Mouse (Mus musculus) hindbrain, embryonic 14.5 days (tissue): ENCODE results near the gene Hs6st3. TPM values are rescaled to one million over a fixed set of nuclear protein-coding genes. Genes with fewer than 3 reads are reported as not detected.

Experiments
- ATAC-seq: fragments of 200-750 bp; cut with Nextera tagmentation; 2 replicates; pipeline ENCODE4 v1.8.0; 2017; ENCODE audit warnings: moderate number of reproducible peaks, mild to moderate bottlenecking, moderate TSS enrichment, moderate library complexity; ENCODE audit not compliant: low FRiP score
- DNase-seq: peaks from one replicate; pipeline ENCODE4 v3.0.0-alpha.2; 2015; ENCODE audit warnings: low spot score
- H3K27ac ChIP-seq: fragments of 300-500 bp; sonication (generic); 2 replicates; pipeline ENCODE4 v1.5.1; 2014; ENCODE audit warnings: mild to moderate bottlenecking, moderate library complexity
- H3K27me3 ChIP-seq: fragments of 300-500 bp; sonication (generic); 2 replicates; pipeline ENCODE4 v1.6.1; 2014; ENCODE audit warnings: mild to moderate bottlenecking, low read length, mixed read lengths; ENCODE audit not compliant: control insufficient read depth, insufficient read depth
- H3K36me3 ChIP-seq: fragments of 300-500 bp; sonication (generic); replicated peaks from 2 replicates; pipeline ENCODE4 v1.6.1; 2014; ENCODE audit not compliant: control insufficient read depth, insufficient read depth
- H3K4me1 ChIP-seq: fragments of 300-500 bp; sonication (generic); replicated peaks from 2 replicates; pipeline ENCODE4 v1.6.1; 2014; ENCODE audit warnings: antibody characterized with exemption, low read length, mixed read lengths; ENCODE audit not compliant: control insufficient read depth, insufficient read depth
- H3K4me2 ChIP-seq: fragments of 300-500 bp; sonication (generic); replicated peaks from 2 replicates; pipeline ENCODE4 v1.6.1; 2014; ENCODE audit warnings: mild to moderate bottlenecking, moderate library complexity
- H3K4me3 ChIP-seq: fragments of 300-500 bp; sonication (generic); replicated peaks from 2 replicates; pipeline ENCODE4 v1.5.1; 2014; ENCODE audit warnings: mild to moderate bottlenecking, low read length
- H3K9ac ChIP-seq: fragments of 300-500 bp; sonication (generic); 2 replicates; pipeline ENCODE4 v1.6.1; 2014
- H3K9me3 ChIP-seq: fragments of 300-500 bp; sonication (generic); 2 replicates; pipeline ENCODE4 v1.6.1; 2016; ENCODE audit warnings: low read length; ENCODE audit not compliant: control insufficient read depth
- WGBS: fragments of 180-500 bp; shearing (Covaris S2); extraction: QIAGEN DNeasy Blood & Tissue Kit; methylation state at CpG from one replicate; pipeline ENCODE4 v1.1.7; 2014; 5-methylcytosine and 5-hydroxymethylcytosine counted together
- polyA plus RNA-seq: library from polyadenylated mRNA; unstranded; fragments of >200 nt; fragmentation: Nextera tagmentation; extraction: Ambion mirVana; gene quantifications from 2 replicates; pipeline ENCODE4 v1.2.1, GENCODE M21; 2014

Gene Hs6st3
- polyA plus RNA-seq, 1 experiment from 2014 or later: 4.3 TPM

DNA sequence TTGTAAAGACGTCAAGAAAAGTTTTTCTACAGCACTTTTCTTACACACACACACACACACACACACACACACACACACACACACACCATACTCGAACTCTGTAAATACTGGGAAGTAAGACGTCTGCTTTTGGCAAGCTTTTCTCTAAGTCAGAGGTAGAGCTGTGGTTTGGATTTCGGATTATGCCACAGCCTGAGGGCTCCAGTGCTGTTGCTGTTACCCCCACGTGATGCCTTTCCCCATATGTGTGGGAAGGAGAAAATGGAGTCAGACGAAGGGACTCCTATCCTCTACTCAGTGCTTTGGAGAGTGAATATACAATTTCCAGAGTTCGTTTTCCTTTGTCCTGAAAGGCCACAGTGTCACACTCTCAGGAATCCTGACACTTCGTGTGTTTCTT lies 231.1 kb downstream of the Hs6st3 start:
- no peaks in the 10 kb centered on the region for H3K9me3 ChIP-seq
- H3K36me3 ChIP-seq: no peaks in the 10 kb centered on the region
- H3K27me3 ChIP-seq: no peaks in the 10 kb centered on the region
- 69% methylated on average over 8 of the region's 8 CpGs for WGBS
- H3K4me2 ChIP-seq: no peak overlapping the region
- ATAC-seq (peak; percentile 27; the same call in 1 of the 2 replicates), DNase-seq (no peak)
- no peak overlapping the region for H3K27ac ChIP-seq
- H3K4me1 ChIP-seq: no peaks in the 10 kb centered on the region
- H3K4me3 ChIP-seq: no peak overlapping the region
- no peak overlapping the region for H3K9ac ChIP-seq

DNA sequence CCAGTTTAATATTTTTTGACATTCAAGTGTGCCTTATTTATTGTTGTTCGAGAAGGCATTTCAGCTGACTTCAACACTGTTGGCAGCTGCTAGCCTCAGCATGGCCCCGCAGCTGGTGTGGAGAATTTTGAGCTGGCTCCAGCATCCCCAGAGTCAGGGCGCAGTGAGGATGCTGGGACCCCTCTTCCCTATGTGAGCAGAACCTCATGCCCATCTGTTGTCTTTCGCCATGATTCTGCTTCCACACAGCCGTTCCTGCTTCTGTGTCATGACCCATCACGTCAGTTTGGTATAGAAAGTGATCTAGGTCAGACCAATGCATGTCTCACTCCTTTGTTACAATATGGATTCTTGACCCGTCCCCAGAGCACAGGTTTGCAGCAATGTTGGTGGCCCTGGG lies 231.9 kb downstream of the Hs6st3 start:
- Histone ChIP-seq H3K9me3 (no peaks in the 10 kb centered on the region), H3K4me1 (no peaks in the 10 kb centered on the region), H3K4me2 (no peak overlapping the region), H3K27ac (no peak overlapping the region), H3K27me3 (no peaks in the 10 kb centered on the region), H3K9ac (no peak overlapping the region), H3K4me3 (no peak overlapping the region), H3K36me3 (no peaks in the 10 kb centered on the region)
- DNase-seq (no peak), ATAC-seq (peak; percentile 40; the same call in 1 of the 2 replicates)
- WGBS: 73% methylated on average over 7 of the region's 7 CpGs

DNA sequence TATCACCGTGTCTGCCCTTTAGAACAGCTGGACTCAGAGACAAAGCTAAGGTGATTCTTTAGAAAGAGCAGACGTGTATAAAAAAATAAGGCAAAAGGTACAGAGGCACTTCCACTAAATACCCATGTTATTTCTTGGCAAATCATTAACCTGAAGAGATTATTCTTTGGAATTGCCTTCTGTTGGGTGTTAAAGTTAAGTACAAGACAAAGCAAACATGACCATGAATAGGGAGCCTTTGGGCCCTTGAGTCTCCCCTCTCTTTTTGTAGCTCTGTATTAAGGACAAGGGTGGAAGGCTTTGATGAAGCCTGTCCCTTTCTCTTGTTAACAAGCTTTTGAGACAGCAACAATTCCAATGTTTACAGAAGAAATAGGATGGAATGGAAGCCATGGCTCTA lies 241.2 kb downstream of the Hs6st3 start:
- DNase-seq (no peak), ATAC-seq (no peak)
- WGBS: 88% methylated on average over 2 of the region's 2 CpGs
- Histone ChIP-seq H3K27ac (no peak overlapping the region), H3K9ac (no peak overlapping the region), H3K4me3 (no peak overlapping the region), H3K4me2 (no peak overlapping the region), H3K36me3 (no peaks in the 10 kb centered on the region), H3K4me1 (no peaks in the 10 kb centered on the region), H3K27me3 (no peaks in the 10 kb centered on the region), H3K9me3 (no peaks in the 10 kb centered on the region)

DNA sequence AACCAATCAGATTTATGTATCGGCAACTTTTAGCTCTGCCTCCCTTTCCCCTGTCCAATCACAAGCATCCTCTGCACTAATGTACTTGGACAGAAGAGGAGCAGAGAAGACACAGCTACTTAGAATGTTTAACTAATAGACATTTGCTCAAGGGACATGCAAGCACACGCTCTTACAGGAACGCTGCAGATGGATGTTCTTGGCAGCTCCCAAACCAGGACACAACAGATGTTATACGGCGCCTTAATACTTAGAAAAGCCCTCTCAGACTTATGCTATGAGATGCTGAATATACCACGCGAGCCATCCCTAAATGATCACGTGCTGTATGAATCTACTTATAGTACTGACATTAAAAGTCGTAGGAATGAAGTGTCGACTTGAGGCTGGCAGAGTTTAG lies 263.5 kb downstream of the Hs6st3 start:
- WGBS: 89% methylated on average over 10 of the region's 10 CpGs
- Histone ChIP-seq H3K9me3 (no peaks in the 10 kb centered on the region), H3K4me2 (no peak overlapping the region), H3K9ac (no peak overlapping the region), H3K4me3 (no peak overlapping the region), H3K36me3 (no peaks in the 10 kb centered on the region), H3K27me3 (no peaks in the 10 kb centered on the region), H3K4me1 (no peaks in the 10 kb centered on the region), H3K27ac (no peak overlapping the region)
- ATAC-seq (no peak), DNase-seq (no peak)

DNA sequence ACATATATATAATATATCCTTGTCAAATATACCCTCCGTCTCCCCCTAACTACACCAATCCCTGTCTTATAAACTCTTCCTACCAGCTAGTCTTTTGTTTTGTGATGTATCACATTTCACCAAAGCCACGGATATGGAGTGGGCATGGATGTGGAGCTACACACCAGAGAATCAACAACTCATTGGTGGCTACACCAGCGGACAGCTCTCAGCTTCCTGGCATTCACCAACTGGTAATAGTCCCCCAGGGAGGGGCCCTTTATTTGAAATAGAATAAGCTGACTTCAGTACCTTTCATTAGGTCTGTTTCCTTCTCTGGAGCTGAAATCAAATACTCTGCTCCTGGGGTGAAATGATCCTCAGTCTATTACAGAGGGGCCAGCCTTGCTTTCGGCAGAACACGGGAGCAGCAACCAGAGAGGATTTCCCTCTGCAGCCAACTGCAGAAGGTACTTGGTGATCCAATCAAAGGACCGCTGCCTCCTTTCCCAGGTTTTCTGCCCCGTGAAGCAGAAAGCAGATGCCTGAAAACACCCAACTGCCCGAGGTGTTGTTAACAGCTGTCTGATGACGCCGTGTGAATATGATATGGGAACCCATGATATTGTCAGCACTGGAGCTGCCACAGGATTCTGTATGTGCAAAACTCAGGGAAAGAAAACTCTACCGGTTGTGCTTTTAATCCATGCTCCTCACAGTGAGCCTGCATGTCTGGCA lies 271.4 kb downstream of the Hs6st3 start:
- no peak overlapping the region for H3K9ac ChIP-seq
- no peak overlapping the region for H3K27ac ChIP-seq
- DNase-seq (no peak), ATAC-seq (no peak)
- no peaks in the 10 kb centered on the region for H3K27me3 ChIP-seq
- no peak overlapping the region for H3K4me3 ChIP-seq
- no peaks in the 10 kb centered on the region for H3K36me3 ChIP-seq
- H3K4me2 ChIP-seq: no peak overlapping the region
- no peaks in the 10 kb centered on the region for H3K9me3 ChIP-seq
- no peaks in the 10 kb centered on the region for H3K4me1 ChIP-seq
- WGBS: 71% methylated on average over 11 of the region's 11 CpGs

DNA sequence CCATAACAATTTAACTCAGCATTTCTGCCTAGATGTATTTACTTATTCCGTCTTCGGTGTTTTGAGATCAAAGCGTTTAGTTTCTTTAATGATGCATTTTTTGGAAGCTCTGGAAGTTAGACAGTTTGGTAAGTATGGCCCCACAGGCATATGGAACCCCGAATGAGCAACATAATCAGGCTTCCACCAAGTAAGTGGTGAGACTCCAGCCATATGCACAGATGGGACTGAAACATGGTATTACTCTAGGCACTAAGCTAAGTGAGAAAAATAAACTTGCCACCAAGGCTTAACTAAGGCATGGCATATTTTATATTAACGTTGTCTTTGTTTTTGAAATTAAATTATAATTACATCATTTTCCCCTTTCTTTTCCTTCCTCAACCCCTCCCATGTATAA lies 284.8 kb downstream of the Hs6st3 start:
- WGBS: 89% methylated on average over 5 of the region's 5 CpGs
- ATAC-seq: no peak

DNA sequence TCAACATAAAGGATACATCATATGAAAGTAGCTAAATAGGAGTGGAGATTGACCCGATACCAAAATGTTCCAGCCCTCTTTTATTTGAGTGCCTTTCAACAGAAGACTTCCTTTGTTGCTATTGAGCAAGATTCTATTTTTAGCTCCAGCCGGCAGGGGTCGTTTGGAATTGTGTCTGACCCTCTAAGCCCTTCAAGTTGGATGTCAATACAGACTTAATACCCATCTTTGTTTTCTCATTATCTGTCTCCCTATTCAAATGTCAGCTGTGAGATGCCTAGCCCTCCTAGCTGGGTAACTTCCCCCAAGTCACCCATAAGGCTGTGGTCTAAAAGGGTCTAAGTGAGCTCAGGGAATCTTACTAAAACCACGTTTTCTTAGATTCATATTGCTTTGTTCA lies 312.3 kb downstream of the Hs6st3 start:
- H3K4me3 ChIP-seq: no peak overlapping the region
- no peak for DNase-seq
- H3K4me2 ChIP-seq: no peak overlapping the region
- H3K9ac ChIP-seq: no peak overlapping the region
- 12% methylated on average over 4 of the region's 4 CpGs for WGBS
- H3K9me3 ChIP-seq: no peaks in the 10 kb centered on the region
- H3K27me3 ChIP-seq: no peaks in the 10 kb centered on the region
- no peak overlapping the region for H3K27ac ChIP-seq
- ATAC-seq: no peak
- H3K4me1 ChIP-seq: no peaks in the 10 kb centered on the region
- no peaks in the 10 kb centered on the region for H3K36me3 ChIP-seq

More for the DNA sequence above, 284.8 kb downstream of the Hs6st3 start:
- no peaks in the 10 kb centered on the region for H3K36me3 ChIP-seq
- no peak overlapping the region for H3K9ac ChIP-seq
- no peak for DNase-seq
- no peaks in the 10 kb centered on the region for H3K27me3 ChIP-seq
- no peaks in the 10 kb centered on the region for H3K9me3 ChIP-seq
- H3K4me2 ChIP-seq: no peak overlapping the region
- no peak overlapping the region for H3K4me3 ChIP-seq
- H3K4me1 ChIP-seq: no peaks in the 10 kb centered on the region
- no peak overlapping the region for H3K27ac ChIP-seq

DNA sequence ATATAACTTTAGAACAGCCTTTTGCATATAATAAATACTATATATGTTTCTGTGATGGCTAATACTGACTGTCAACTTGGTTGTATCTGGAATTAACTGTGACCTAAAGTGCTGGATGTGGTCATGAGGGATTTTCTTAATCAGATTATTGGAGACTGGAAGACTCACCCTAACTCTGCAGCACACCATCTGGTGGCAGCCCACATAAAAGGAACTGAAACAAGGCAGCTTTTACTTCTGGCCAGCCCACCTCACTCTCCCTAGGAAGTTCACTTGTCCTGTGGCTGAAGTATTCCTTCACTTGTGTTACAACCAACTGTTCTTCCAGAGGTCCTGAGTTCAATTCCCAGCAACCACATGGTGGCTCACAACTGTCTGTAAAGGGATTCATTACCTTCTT lies 313.5 kb downstream of the Hs6st3 start:
- Histone ChIP-seq H3K27me3 (no peaks in the 10 kb centered on the region), H3K4me1 (no peaks in the 10 kb centered on the region), H3K4me2 (no peak overlapping the region), H3K4me3 (no peak overlapping the region), H3K9ac (no peak overlapping the region), H3K36me3 (no peaks in the 10 kb centered on the region), H3K9me3 (no peaks in the 10 kb centered on the region), H3K27ac (no peak overlapping the region)
- ATAC-seq (no peak), DNase-seq (no peak)

DNA sequence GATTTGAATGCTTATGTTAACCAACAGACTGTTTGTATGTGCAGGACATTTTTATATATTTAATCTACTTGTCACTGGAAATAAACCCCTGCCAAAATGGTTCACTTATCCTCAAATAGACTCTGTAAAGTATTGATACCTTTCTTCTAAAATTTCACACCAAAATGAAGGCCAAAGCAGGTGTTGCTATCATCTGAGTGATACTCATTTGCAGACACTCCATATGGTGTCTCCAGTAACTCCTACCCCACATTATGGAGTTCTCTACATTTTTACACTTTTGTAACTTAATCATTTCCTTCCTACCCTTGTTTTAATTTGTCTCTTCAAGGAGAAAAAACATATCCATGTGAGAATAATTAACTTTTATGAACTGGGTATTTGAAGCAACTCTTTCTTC lies 314.2 kb downstream of the Hs6st3 start:
- H3K4me1 ChIP-seq: no peaks in the 10 kb centered on the region
- H3K9me3 ChIP-seq: no peaks in the 10 kb centered on the region
- no peak overlapping the region for H3K4me3 ChIP-seq
- no peaks in the 10 kb centered on the region for H3K36me3 ChIP-seq
- H3K4me2 ChIP-seq: no peak overlapping the region
- no peak overlapping the region for H3K9ac ChIP-seq
- DNase-seq: no peak
- H3K27me3 ChIP-seq: no peaks in the 10 kb centered on the region
- no peak for ATAC-seq
- H3K27ac ChIP-seq: no peak overlapping the region

DNA sequence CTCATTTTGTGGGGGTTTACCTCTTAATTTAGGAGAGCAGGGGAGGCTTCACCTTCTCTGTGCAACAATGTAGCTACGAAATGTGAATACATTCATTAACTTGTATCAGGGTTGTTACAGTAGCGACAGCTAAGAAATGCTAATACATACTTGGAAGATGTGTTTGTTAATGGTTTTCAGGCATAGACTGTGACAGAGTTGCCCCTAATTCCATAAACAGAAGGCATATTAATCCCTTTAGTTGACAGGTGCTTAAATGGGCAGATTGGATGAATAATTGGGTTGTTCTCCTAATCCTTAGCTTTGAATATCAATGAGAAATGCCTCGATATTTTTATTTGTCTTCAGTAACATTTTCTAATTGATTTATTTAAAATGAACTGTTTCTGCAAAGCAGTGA lies 314.7 kb downstream of the Hs6st3 start:
- no peak overlapping the region for H3K27ac ChIP-seq
- no peaks in the 10 kb centered on the region for H3K9me3 ChIP-seq
- no peaks in the 10 kb centered on the region for H3K36me3 ChIP-seq
- H3K4me2 ChIP-seq: no peak overlapping the region
- no peaks in the 10 kb centered on the region for H3K4me1 ChIP-seq
- no peak overlapping the region for H3K4me3 ChIP-seq
- H3K27me3 ChIP-seq: no peaks in the 10 kb centered on the region
- H3K9ac ChIP-seq: no peak overlapping the region
- ATAC-seq (no peak), DNase-seq (no peak)
- 60% methylated on average over 3 of the region's 3 CpGs for WGBS
